Mouse (Mus musculus) heart, embryonic 16.5 days (tissue): ENCODE data around the gene Stra6l. TPM values are rescaled to one million over a fixed set of nuclear protein-coding genes. Genes with fewer than 3 reads are reported as not detected.

Experiments used
- ATAC-seq: fragments of 200-750 bp; cut with Nextera tagmentation; replicated peaks from 2 replicates; pipeline ENCODE4 v1.8.0; 2017; ENCODE audit warnings: moderate number of reproducible peaks; ENCODE audit not compliant: insufficient read depth, low FRiP score; ENCODE audit errors: extremely low read depth
- H3K27ac ChIP-seq: fragments of 300-500 bp; sonication (generic); 2 replicates; pipeline ENCODE4 v1.5.1; 2014; ENCODE audit warnings: mild to moderate bottlenecking, low read length, control low read depth, moderate library complexity
- H3K27me3 ChIP-seq: fragments of 300-500 bp; sonication (generic); 2 replicates; pipeline ENCODE4 v1.6.1; 2014; ENCODE audit warnings: low read length, mixed read lengths; ENCODE audit not compliant: control insufficient read depth, insufficient read depth
- H3K36me3 ChIP-seq: fragments of 300-500 bp; sonication (generic); 2 replicates; pipeline ENCODE4 v1.6.1; 2014; ENCODE audit not compliant: control insufficient read depth, insufficient read depth
- H3K4me1 ChIP-seq: fragments of 300-500 bp; sonication (generic); 2 replicates; pipeline ENCODE4 v1.6.1; 2014; ENCODE audit warnings: low read length, mixed read lengths; ENCODE audit not compliant: control insufficient read depth, insufficient read depth
- H3K4me2 ChIP-seq: fragments of 300-500 bp; sonication (generic); 2 replicates; pipeline ENCODE4 v1.6.1; 2014; ENCODE audit warnings: low read depth, mild to moderate bottlenecking, control low read depth, low read length
- H3K4me3 ChIP-seq: fragments of 300-500 bp; sonication (generic); 2 replicates; pipeline ENCODE4 v1.5.1; 2014; ENCODE audit warnings: mild to moderate bottlenecking, control low read depth, low read length
- H3K9ac ChIP-seq: fragments of 300-500 bp; sonication (generic); 2 replicates; pipeline ENCODE4 v1.6.1; 2014; ENCODE audit warnings: low read length, control low read depth
- H3K9me3 ChIP-seq: fragments of 300-500 bp; sonication (generic); replicated peaks from 2 replicates; pipeline ENCODE4 v1.6.1; 2016; ENCODE audit warnings: low read length; ENCODE audit not compliant: control insufficient read depth
- WGBS: fragments of 180-500 bp; shearing (Covaris S2); extraction: QIAGEN DNeasy Blood & Tissue Kit; methylation state at CpG from one replicate; pipeline ENCODE4 v1.1.7; 2014; 5-methylcytosine and 5-hydroxymethylcytosine counted together
- polyA plus RNA-seq: library from polyadenylated mRNA; unstranded; fragments of >200 nt; fragmentation: Nextera tagmentation; extraction: Ambion mirVana; gene quantifications from 2 replicates; pipeline ENCODE4 v1.2.1, GENCODE M21; 2015

The Stra6l gene
- polyA plus RNA-seq, 1 experiment from 2014 or later, result 0.05 TPM

GRCm38 (mm10) chr4:45829907-45830759 lies 18.3 kb upstream of the Stra6l start:
- ATAC-seq, result no peak
- Histone ChIP-seq H3K27me3 (peaks cover 44% of the 10 kb centered on the region), H3K27ac (no peak overlapping the region), H3K4me1 (peaks cover 2% of the 10 kb centered on the region; the same call in 1 of the 2 replicates), H3K9ac (no peak overlapping the region), H3K4me2 (no peak overlapping the region), H3K9me3 (no peaks in the 10 kb centered on the region), H3K4me3 (no peak overlapping the region), H3K36me3 (no peaks in the 10 kb centered on the region)
- 71% methylated on average over 13 of the region's 13 CpGs for whole genome bisulfite sequencing

GRCm38 (mm10) chr4:45831996-45832395 lies 16.5 kb upstream of the Stra6l start:
- Histone ChIP-seq H3K27ac (no peak overlapping the region), H3K36me3 (no peaks in the 10 kb centered on the region), H3K27me3 (peaks cover 26% of the 10 kb centered on the region), H3K4me2 (no peak overlapping the region), H3K4me1 (no peaks in the 10 kb centered on the region), H3K9me3 (no peaks in the 10 kb centered on the region), H3K4me3 (no peak overlapping the region), H3K9ac (no peak overlapping the region)
- WGBS, result 83% methylated on average over 7 of the region's 7 CpGs
- ATAC-seq, result no peak

GRCm38 (mm10) chr4:45833461-45833860 lies 15.0 kb upstream of the Stra6l start:
- no peak for ATAC-seq
- 54% methylated on average over 5 of the region's 5 CpGs for WGBS
- no peak overlapping the region for H3K4me2 ChIP-seq

GRCm38 (mm10) chr4:45844355-45844754 lies 4.1 kb upstream of the Stra6l start:
- Histone ChIP-seq H3K27ac (no peak overlapping the region), H3K36me3 (no peaks in the 10 kb centered on the region), H3K27me3 (no peaks in the 10 kb centered on the region), H3K9me3 (no peaks in the 10 kb centered on the region), H3K9ac (no peak overlapping the region), H3K4me3 (no peak overlapping the region), H3K4me1 (peaks cover 5% of the 10 kb centered on the region; the same call in 1 of the 2 replicates), H3K4me2 (no peak overlapping the region)
- ATAC-seq, result no peak
- WGBS, result 49% methylated on average over 14 of the region's 14 CpGs

More at GRCm38 (mm10) chr4:45833461-45833860, 15.0 kb upstream of the Stra6l start:
- no peaks in the 10 kb centered on the region for H3K4me1 ChIP-seq
- H3K9me3 ChIP-seq, result no peaks in the 10 kb centered on the region
- no peaks in the 10 kb centered on the region for H3K36me3 ChIP-seq
- no peak overlapping the region for H3K27ac ChIP-seq
- no peak overlapping the region for H3K9ac ChIP-seq
- H3K27me3 ChIP-seq, result peaks cover 11% of the 10 kb centered on the region
- no peak overlapping the region for H3K4me3 ChIP-seq

- 89% methylated on average over 2 of the region's 2 CpGs for WGBS
Measured at GRCm38 (mm10) chr4:45846263-45846662, 2.2 kb upstream of the Stra6l start.

GRCm38 (mm10) chr4:45848825-45849156 lies 327 bp downstream of the Stra6l start:
- Histone ChIP-seq H3K4me1 (peaks cover 12% of the 10 kb centered on the region), H3K9ac (no peak overlapping the region), H3K9me3 (no peaks in the 10 kb centered on the region), H3K27ac (no peak overlapping the region), H3K27me3 (no peaks in the 10 kb centered on the region), H3K4me2 (no peak overlapping the region), H3K4me3 (no peak overlapping the region), H3K36me3 (no peaks in the 10 kb centered on the region)
- ATAC-seq, result no peak
- 65% methylated on average over 10 of the region's 10 CpGs for WGBS

More at GRCm38 (mm10) chr4:45846263-45846662, 2.2 kb upstream of the Stra6l start:
- Histone ChIP-seq H3K9ac (no peak overlapping the region), H3K27me3 (no peaks in the 10 kb centered on the region), H3K4me2 (no peak overlapping the region), H3K36me3 (no peaks in the 10 kb centered on the region), H3K9me3 (no peaks in the 10 kb centered on the region), H3K4me1 (peaks cover 5% of the 10 kb centered on the region; the same call in 1 of the 2 replicates), H3K27ac (no peak overlapping the region), H3K4me3 (no peak overlapping the region)
- ATAC-seq, result no peak

- no peaks in the 10 kb centered on the region for H3K36me3 ChIP-seq
- H3K27ac ChIP-seq, result no peak overlapping the region
- H3K4me3 ChIP-seq, result no peak overlapping the region
- peaks cover 15% of the 10 kb centered on the region for H3K4me1 ChIP-seq
- no peak for ATAC-seq
- H3K4me2 ChIP-seq, result no peak overlapping the region
- no peak overlapping the region for H3K9ac ChIP-seq
- 90% methylated on average over 1 of the region's 1 CpGs for WGBS
- no peaks in the 10 kb centered on the region for H3K27me3 ChIP-seq
- no peaks in the 10 kb centered on the region for H3K9me3 ChIP-seq
Measured at GRCm38 (mm10) chr4:45849419-45849818, 955 bp downstream of the Stra6l start.

GRCm38 (mm10) chr4:45851640-45852051 lies 3.2 kb downstream of the Stra6l start:
- ATAC-seq, result no peak
- no peak overlapping the region for H3K9ac ChIP-seq
- no peaks in the 10 kb centered on the region for H3K36me3 ChIP-seq
- WGBS, result 58% methylated on average over 3 of the region's 3 CpGs
- H3K4me3 ChIP-seq, result no peak overlapping the region
- H3K27me3 ChIP-seq, result peaks cover 4% of the 10 kb centered on the region; the same call in 1 of the 2 replicates
- H3K27ac ChIP-seq, result no peak overlapping the region
- peaks cover 12% of the 10 kb centered on the region for H3K4me1 ChIP-seq
- H3K9me3 ChIP-seq, result no peaks in the 10 kb centered on the region
- no peak overlapping the region for H3K4me2 ChIP-seq

- Histone ChIP-seq H3K9me3 (no peaks in the 10 kb centered on the region), H3K9ac (0 out of 2 replicates have a peak overlapping the region, but pooled peaks have one; percentile 21), H3K4me3 (no peak overlapping the region), H3K27ac (no peak overlapping the region), H3K4me2 (no peak overlapping the region), H3K36me3 (no peaks in the 10 kb centered on the region), H3K4me1 (peaks cover 10% of the 10 kb centered on the region), H3K27me3 (peaks cover 4% of the 10 kb centered on the region)
- WGBS, result 32% methylated on average over 15 of the region's 15 CpGs
- 0 out of 2 replicates have a peak, but pooled peaks have one; percentile 10 for ATAC-seq
Measured at GRCm38 (mm10) chr4:45853496-45854246, 5.2 kb downstream of the Stra6l start.
